Mouse (Mus musculus): ENCODE data around the gene Slc25a23.

DNA sequence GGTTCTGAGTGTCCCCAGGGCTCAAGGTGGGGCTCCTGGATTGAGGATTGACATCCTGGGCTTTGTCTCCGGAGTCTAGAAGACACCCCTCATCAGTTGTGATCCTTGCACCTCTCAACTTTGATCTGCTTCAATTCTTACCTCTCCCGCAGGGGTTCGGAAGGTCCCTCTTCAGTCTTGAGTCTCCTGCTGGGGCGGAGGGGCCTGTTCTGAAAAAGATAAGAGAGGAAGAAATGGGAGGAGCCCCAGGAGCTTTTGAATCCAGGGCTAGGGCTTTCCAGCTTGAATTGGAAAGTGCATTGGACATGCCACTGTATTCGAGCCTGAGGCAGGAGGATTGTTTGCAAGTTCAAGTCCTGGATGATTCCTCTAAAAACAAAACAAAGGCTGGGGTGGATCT, 7.2 kb upstream of the Slc25a23 start:
- TF ChIP-seq CTCF (IDR thresholded peaks at IDR 0.05; ENCODE audit: low read depth), result no peak
- no peak for TF ChIP-seq EP300 (IDR thresholded peaks at IDR 0.05; ENCODE audit: low read depth)
